Mouse (Mus musculus) mesoderm, embryonic 11.5 days (tissue): ENCODE measurements around the gene Lpar4.

Experiments
- DNase-seq: peaks from one replicate; pipeline ENCODE4 v3.0.0-alpha.2; 2012; ENCODE audit warnings: low read depth, low spot score

The Lpar4 gene

DNA sequence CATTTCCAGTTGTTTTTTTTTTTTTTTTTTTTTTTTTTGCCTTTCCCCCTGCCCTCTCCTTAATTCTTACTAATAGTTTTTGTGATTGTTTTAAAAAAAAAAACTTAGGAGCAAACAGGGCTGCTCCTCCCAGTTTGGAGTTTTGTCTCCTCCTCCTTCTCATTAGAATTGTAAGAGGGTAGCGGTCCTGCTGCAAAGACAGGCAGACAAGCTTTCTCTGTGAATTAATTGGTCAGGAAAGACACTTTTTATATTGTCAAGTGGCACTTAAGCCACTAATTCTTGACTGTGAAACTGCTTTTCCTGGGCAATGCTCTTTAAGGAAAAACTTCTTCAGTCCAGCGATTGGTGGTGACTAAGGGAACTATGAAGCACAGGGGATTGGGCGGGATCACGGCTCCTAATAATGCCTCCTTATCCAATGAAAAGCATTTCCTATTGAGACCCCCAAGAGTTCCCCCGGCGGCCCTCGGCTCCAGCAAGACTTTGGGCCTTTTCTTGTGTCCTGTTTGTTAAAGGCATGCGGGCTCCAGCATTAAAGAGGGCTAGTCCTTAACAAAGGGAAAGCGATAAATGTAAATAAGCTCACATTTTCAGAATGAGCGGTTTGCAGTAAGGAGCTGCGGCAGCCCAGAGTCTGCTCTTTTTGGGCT is at the start of gene Lpar4:
TSS of gene Lpar4 (plus strand) at position 451 of the 653 bp plus-strand sequence.
- peak; percentile 76 for DNase-seq

DNA sequence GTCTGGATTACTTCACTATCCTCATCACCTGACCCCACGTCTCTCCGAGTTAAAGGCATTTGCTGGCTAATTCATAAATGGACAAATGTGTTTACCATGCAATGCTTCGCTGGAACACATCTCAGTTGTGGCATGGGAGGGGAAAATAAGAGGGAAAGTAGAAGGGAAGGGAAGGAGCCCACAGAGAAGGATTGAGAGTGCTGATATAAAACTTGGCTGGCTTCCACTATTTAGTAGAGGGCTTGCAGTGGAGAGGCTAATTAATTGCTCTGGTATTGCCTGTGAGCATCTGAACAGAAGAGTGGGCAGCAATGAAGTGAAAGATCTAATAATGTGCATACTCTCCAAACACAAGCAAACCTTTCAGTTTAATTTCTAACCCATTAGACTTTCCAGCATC is 49.0 kb upstream of the Lpar4 start:
- DNase-seq = no peak

DNA sequence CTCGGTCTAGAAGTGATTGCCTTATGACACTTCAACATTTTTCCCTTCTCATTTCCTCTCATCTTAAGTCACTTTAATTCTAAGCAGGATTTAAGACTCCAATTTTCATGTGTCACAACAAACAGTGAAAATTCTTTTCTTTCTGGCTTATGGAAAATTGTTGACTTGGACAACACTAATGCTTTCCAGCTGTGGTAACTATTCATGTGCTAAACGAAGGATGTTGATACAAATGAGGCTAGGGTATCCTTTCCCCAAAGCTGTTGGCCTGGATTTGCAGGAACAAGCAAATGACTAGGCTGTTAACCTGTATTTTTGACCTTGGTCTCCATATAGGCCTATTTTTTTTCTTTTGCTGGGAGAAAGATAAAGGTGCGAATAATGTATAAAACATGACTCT is 48.5 kb upstream of the Lpar4 start:
- no peak for DNase-seq

DNA sequence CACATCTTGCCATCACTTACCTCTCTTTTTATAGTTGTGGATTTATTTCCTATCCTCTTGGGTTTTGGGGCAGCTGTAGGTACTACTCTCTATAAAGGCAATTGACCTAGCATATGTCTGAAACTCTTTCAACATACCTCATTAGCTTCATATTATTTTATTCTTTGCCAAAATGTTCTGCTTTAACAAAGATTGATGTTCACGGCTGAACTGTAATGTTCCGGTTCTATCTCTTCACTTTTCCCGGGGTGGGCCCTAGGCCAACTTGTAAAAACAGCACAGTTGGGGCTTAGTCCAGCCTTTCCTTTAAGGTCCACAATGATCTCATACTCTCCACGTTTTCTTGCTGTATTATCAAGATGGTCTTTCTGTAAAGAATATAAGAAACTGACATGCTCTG is 48.1 kb upstream of the Lpar4 start:
- DNase-seq = no peak

DNA sequence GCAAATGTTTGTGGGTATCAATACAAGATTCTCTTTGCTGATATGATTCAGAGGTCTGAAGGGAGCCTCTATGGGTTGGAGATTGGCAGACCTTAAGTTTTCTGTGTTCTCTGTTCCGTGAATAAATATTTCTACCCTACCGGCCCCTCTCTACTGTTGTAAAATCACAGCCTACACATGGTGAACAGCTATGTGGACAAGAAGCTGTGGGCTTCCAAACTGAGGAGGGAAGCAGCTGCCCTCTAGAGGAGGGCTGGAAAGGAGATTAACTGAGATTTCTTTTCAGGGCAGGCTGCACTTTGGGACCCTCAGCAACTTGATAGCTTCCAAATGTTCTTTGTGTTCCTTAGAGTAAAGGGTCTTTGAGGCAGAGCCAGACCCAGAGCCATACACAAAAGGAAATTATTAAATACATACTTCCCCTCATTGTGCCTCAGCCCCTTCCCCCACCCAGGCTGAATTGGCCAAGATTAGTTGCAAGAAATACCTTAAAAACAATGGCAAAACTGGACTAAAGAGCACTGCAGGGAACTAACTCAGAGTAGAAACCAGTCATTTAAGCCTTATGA is 22.6 kb upstream of the Lpar4 start:
- peak; percentile 27 for DNase-seq

DNA sequence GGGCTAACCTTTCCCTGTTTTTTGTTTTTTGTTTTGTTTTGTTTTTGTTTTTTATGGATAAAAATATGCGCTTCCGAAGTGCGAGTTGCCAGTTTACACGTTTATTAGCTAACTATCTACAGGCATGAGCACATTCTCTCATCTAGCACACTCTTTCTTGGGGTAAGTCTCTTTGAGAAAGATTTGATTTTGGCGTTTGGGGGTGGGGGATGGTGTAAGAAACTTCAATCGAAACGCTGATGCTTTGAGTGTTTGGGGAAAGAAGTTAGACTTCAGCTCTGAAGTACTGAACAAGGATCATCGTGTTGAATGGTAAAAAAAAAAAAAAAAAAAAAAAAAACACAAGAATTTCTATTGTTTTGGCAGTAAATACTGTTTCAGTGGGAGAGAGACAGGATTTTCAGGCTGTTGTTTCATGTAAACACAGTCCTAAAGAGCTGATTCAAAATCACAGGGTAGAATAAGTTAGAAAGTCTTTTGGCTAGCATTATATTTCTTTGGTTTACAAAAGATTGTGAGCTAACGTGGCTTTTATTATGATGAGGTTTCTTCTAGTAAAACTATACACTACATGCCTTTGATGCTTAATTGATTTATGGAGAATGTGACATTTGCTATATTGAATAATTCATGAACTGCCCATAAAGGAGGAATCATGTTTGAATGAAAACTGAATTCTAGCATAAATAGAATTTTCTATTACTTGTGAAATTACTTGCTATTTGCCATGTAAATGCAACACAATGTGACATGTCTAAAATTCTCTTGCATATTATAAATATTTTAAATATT is 599 bp downstream of the Lpar4 start:
- DNase-seq = peak; percentile 23

DNA sequence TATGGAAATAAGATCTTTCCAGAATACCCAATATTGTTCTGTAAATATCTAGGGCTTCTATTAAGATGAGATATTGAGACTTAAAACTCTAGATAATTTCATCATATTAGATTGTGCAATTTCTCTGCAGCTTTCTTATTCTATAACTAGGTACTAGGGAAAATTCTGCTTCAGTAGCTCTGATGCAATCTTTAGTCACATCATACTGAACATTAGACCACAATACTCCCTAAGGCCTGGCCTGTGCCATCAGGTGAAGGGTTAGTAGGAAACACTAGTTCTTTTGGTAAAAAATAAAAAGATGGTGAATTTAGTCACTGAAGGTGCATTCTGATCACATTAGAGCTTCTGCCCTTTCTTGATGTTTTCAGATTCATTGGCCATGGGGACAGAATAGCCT is 4.1 kb downstream of the Lpar4 start:
- DNase-seq = no peak

DNA sequence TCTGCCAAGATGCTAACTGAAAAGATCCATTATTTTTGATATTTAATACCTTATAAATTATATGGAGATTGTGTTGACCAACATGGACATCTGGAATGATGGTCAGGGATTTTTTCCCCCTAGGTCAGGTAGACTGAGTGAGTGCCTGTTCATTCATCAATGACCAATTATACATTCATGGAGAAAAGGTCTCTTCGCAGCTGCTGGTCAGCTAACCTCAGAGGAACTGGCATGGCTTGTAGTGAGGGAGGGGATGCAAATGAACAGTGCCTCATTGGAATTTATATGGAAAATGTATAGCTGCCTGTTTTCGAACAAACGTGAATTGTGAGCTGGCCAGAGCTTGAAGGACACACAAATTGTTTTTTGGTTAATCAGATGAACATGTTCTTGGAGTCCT is 18.9 kb downstream of the Lpar4 start:
- no peak for DNase-seq

DNA sequence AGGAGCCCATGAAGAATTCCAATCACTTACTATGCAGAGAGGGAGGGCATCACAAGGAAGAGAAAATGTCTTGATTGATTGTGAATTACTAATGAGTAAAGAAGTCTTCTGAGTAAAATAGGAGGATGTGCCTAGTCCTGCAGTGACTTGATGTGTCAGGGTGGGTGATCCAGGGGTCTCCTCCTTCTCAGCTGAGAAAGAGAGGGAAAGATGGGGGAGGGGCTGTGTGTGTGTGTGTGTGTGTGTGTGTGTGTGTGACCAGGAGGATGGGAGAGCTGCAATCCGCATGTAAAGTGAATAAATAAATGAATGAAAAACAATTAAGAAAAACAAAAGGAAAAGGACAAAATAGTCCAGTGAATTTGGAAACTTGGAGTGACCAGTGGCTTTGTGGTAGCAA is 30.1 kb downstream of the Lpar4 start:
- no peak for DNase-seq

DNA sequence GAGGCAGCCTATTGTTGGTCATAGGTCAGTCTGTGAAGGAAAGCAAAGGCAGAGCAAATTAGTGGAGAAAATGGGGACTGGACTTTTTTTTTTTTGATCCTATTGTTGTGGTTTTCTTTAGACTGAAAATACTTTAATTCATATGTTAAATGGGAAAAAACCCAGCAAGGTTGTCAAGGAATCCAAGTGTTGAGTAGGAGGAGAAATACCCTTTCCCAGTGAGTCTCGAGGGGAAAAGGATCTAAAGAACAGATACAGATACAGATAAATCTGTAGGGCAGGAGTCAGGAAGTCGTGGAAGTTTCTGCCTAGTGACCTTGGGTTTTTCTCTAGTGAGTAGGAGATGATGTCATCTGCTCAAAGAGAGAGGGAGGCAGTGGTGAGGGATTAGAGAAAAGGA is 30.6 kb downstream of the Lpar4 start:
- peak; percentile 4 for DNase-seq

DNA sequence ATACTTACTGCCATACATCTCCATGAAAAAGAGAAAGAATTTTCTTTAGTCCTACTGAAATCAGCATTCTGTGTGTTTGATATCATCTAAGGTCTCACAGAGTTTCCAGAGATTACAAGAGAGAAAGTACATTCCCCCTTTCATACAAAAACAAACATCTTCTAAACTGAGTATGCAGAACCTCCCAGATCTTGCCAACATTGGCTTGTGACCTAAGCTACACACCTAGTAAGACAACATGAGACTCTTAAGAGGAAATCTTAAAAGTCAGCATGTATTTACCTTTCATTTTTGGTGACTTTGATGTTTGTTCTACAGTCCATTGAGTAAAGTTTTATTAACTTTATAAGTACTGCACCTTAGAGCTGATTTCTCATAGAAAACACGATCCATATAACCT is 33.4 kb downstream of the Lpar4 start:
- DNase-seq = no peak

DNA sequence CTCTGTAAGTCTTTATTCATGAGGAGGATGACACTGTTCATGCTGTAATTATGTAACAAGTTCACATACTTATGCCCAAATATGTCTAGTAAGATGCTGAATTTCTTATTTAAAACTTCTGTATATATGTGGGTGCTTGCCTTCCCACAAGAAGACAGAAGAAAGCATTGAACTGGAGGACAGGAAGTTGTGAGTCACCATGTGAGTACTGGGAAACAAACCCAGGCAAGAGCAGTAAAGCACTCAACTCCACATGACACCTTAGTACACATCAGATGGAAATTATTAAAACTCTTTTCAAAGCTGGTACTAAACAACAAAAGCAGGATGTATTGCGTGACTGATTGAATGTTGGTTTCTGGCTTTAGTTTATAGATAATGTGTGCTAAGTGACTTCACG is 41.8 kb downstream of the Lpar4 start:
- DNase-seq = no peak

DNA sequence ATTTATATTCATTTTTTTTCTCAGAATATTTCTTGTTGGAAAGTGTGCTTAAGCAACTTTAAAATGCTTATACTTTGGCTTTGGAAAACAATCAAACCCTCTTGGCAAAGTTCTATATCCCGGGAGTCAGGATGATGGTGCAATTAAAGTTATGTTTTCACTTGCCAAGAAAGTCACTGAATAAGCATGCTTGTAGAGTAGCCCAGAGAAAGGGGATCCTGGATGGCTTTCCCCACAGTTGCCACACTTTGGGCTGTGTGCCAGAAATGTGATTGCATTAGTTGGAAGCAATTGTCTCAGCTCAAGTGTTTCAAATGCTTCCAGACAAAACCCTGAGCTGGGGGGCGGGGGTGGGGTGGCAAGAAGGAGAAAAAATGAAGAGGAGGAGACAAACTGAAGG is 43.9 kb downstream of the Lpar4 start:
- no peak for DNase-seq
